Mouse (Mus musculus) embryo, embryonic 11 days (tissue): ENCODE measurements at regions not wholly inside any gene's neighbourhood (a gene's known extent, or its start where the extent isn't known, plus 50 kb on each side); places are given as distances from the start of the nearest gene placed in this dataset.

Experiments
- DNase-seq: peaks from one replicate; pipeline ENCODE4 v3.0.0-alpha.2; 2015

- DNase-seq: no peak
Measured at GRCm38 (mm10) chr11:7933611-7934010, 719.9 kb upstream of the Igfbp3 start.

GRCm38 (mm10) chr11:7932638-7933037, 718.9 kb upstream of the Igfbp3 start:
- no peak for DNase-seq

- DNase-seq: no peak
Measured at GRCm38 (mm10) chr11:7931064-7931797, 717.5 kb upstream of the Igfbp3 start.

GRCm38 (mm10) chr11:7927676-7928075, 714.0 kb upstream of the Igfbp3 start:
- DNase-seq: no peak

- DNase-seq: no peak
Measured at GRCm38 (mm10) chr11:7912036-7912435, 698.3 kb upstream of the Igfbp3 start.

GRCm38 (mm10) chr11:7900266-7900665, 686.5 kb upstream of the Igfbp3 start:
- DNase-seq: no peak

- no peak for DNase-seq
Measured at GRCm38 (mm10) chr11:7898204-7898603, 684.5 kb upstream of the Igfbp3 start.

GRCm38 (mm10) chr11:7880506-7880905, 666.8 kb upstream of the Igfbp3 start:
- DNase-seq: no peak

- DNase-seq: no peak
Measured at GRCm38 (mm10) chr11:7864116-7864515, 650.4 kb upstream of the Igfbp3 start.

GRCm38 (mm10) chr11:7863711-7864110, 650.0 kb upstream of the Igfbp3 start:
- DNase-seq: no peak

GRCm38 (mm10) chr11:7862547-7862946, 648.8 kb upstream of the Igfbp3 start:
- DNase-seq: no peak

GRCm38 (mm10) chr11:7852612-7853011, 638.9 kb upstream of the Igfbp3 start:
- no peak for DNase-seq

GRCm38 (mm10) chr11:7838311-7839237, 624.9 kb upstream of the Igfbp3 start:
- DNase-seq: no peak

- no peak for DNase-seq
Measured at GRCm38 (mm10) chr11:7837486-7837885, 623.8 kb upstream of the Igfbp3 start.

- peak; percentile 48 for DNase-seq
Measured at GRCm38 (mm10) chr11:7834151-7834550, 620.4 kb upstream of the Igfbp3 start.

GRCm38 (mm10) chr11:7832376-7832775, 618.7 kb upstream of the Igfbp3 start:
- DNase-seq: no peak

- DNase-seq: no peak
Measured at GRCm38 (mm10) chr11:7829770-7830169, 616.0 kb upstream of the Igfbp3 start.

GRCm38 (mm10) chr11:7828001-7828400, 614.3 kb upstream of the Igfbp3 start:
- DNase-seq: no peak

- DNase-seq: no peak
Measured at GRCm38 (mm10) chr11:7827402-7827801, 613.7 kb upstream of the Igfbp3 start.

GRCm38 (mm10) chr11:7815750-7816149, 602.0 kb upstream of the Igfbp3 start:
- no peak for DNase-seq

GRCm38 (mm10) chr11:7814556-7814955, 600.8 kb upstream of the Igfbp3 start:
- no peak for DNase-seq

- no peak for DNase-seq
Measured at GRCm38 (mm10) chr11:7812436-7812835, 598.7 kb upstream of the Igfbp3 start.

- DNase-seq: no peak
Measured at GRCm38 (mm10) chr11:7809741-7810140, 596.0 kb upstream of the Igfbp3 start.

GRCm38 (mm10) chr11:7796373-7796772, 582.6 kb upstream of the Igfbp3 start:
- no peak for DNase-seq
